Mouse (Mus musculus): Measurements from ENCODE around the gene Nr2c1.

Nr2c1 gene

GRCm38 (mm10) chr10:94211725-94212124 is 63.9 kb downstream of the Nr2c1 start:
- DNase-seq: no peak

- no peak for DNase-seq
Measured at GRCm38 (mm10) chr10:94225026-94225750, 77.4 kb downstream of the Nr2c1 start.

GRCm38 (mm10) chr10:94230172-94230981 is 82.6 kb downstream of the Nr2c1 start:
- no peak for DNase-seq

- no peak for DNase-seq
Measured at GRCm38 (mm10) chr10:94231025-94231424, 83.2 kb downstream of the Nr2c1 start.

GRCm38 (mm10) chr10:94235200-94235599 is 87.4 kb downstream of the Nr2c1 start:
- DNase-seq: no peak

- no peak for DNase-seq
Measured at GRCm38 (mm10) chr10:94241346-94241745, 93.5 kb downstream of the Nr2c1 start.

Data from spleen, adult 18-20 months (tissue).